Mouse (Mus musculus): Measurements from ENCODE around the gene Ahcyl2.

- TF ChIP-seq POLR2A (IDR thresholded peaks at IDR 0.05; ENCODE audit: insufficient read depth, low read length) (no peak), CTCF (IDR thresholded peaks at IDR 0.05; ENCODE audit: low read depth, low read length) (no peak)
Observed at GRCm38 (mm10) chr6:29759012-29759679, 8.7 kb upstream of the Ahcyl2 start.

All from ES-Bruce4 (cell line).